Mouse (Mus musculus): ENCODE data around the gene Sntb2.

Sntb2 gene

DNA sequence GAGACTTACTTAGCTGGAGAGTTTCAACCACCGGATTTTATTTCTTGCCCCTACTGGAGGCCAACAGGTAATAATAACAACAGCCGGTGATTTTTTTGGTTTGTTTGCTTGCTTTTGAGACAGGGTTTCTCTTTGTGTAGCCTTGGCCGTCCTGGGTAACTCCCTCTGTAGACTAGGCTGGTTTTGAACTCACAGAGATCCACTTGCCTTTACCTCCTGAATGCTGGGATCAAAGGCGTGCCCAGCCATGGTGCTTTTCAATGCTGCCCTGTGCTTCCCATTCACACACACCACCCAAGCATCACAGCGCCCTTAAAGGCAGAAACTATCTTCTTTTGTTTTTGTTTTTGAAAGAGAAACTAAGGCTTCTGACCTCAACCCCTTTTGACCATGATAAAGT is 5.6 kb upstream of the Sntb2 start:
- DNase-seq (ENCODE audit: low read depth, low spot score) = peak; percentile 34

DNA sequence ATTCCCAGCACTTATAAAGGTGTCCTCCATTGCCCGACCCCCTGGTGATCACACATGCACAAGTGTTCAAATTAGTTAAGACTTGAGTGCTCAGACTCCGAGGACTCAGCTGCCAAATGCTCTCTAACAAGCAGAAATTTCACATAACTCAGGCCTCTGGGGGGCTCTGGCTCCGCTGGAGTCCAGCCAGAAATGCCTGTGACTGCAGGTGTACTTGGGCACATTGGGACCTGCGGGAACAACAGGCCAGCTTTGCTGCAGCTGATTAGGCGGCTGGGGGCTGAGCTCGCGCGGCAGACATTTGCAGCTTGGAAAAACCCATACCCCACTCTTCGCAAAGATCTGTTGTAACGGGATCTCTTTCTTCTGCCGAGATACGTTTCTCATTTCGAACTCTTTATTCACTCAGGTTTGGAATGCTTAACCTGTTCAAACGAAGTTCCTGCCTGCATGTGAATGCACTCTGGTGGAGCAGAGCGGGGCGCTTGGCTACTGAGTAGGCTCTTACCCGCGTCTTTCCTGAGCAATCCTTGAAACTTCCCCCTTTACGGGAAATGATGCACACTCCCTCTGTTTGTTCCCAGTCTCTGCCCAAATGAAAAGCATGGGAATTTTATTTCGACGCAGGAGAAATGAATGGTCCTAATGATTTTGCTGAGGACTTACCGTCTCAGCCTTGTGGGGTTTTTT is 3.0 kb upstream of the Sntb2 start:
- DNase-seq (ENCODE audit: low read depth, low spot score) = peak; percentile 77

DNA sequence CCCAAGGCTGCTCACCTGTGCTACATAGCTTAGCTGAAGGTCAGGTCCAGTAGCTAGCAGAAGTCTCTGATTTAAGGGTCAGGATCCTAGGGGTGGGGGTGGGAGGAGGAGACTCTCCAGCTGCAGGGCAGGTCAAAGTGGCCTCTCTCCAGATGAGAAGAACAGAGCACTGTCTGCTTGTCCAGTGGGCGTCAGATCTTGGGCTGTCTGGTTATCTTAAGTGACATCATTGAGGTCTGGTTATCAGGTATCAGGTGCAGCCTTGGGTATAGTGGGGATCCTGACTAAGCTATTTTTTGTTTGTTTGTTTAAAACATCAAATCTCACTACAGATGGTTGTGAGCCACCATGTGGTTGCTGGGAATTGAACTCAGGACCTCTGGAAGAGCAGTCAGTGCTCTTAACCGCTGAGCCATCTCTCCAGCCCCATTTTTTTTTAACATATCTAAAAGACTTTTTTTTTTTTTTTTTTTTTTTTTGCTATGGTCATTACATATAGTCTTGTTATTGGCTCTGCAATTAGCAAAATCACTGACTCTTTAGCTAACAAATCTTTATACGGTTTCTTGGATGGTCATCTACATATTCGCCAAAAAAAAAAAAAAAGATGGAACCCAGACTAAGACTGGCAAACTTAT is 1.9 kb upstream of the Sntb2 start:
- no peak for DNase-seq (ENCODE audit: low read depth, low spot score)

DNA sequence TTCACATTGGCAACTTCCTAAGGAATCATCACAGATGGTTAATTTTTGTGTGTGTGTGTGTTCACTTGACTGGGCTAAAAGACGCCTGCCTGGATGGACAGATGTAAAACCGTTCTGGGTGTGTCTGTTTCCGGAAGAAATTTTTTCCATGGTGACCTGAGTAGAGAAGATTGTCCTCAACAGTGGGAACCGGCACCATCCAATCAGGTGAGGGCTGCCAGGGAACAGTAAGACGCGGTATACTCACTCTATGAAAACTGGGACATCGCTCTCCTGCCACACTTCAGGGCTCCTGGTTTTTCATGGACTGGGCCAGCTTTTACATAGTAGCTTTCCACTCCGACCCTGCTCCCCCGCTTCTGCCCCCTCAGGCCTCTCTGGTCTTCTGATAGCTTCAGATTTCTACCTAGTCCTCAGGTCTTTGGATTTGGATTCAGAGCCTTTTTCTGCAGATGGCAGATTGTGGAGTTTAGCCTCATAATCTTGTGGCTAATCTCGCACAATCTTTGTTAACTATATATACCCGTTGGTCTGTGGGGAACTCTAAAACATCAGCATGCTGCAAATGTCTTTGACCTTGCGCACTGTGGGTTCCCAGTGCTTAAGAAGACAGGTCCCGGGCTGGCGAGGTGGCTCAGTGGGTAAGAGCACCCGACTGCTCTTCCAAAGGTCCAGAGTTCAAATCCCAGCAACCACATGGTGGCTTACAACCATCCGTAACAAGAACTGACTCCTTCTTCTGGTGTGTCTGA is 1.1 kb upstream of the Sntb2 start:
- DNase-seq (ENCODE audit: low read depth, low spot score) = peak; percentile 69

DNA sequence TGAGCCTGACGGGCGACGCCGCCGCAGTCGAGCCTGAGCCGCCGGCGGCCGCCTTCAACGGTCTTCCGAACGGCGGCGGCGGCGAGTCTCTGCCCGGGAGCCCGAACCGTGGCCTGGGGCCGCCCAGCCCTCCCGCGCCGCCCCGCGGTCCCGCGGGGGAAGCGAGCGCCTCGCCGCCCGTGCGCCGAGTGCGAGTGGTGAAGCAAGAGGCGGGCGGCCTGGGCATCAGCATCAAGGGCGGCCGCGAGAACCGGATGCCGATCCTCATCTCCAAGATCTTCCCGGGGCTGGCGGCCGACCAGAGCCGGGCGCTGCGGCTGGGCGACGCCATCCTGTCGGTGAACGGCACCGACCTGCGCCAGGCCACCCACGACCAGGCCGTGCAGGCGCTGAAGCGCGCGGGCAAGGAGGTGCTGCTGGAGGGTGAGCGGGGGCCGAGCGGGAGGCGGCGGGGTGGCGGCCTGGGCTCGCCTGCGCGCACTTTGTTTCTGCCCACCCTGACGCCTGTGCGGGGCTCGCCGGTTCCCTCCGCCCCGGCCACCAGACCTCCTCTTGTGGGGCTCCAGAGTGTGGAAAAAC is 438 bp downstream of the Sntb2 start:
- DNase-seq (ENCODE audit: low read depth, low spot score) = no peak

DNA sequence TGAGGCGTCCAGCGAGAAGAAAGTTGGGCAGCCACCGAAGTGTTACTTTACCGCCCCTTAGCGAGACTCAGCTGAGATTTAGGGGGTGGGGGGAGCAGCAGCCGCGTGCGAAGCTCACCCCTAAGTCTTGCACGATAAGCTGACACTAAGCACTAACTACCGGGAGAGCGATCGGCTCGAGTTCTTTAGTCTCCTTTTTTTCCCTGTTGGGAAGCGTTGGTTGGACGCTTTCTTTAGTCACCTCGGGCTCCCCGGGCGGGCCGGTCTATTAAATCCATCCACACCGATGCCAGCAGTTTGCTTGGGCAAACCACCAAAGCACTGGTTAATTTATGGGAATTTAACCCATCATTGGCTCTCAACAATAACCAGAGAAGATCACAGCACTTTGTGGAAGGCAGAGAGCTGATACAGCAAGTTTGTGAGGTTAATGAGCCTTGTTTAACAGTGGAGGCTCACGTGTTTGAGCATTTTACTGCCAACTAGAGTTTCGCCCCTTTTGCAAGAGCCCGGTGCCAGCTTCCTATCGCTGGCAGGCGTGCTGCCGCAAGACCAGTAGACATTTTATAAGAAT is 1.0 kb downstream of the Sntb2 start:
- DNase-seq (ENCODE audit: low read depth, low spot score) = peak; percentile 48

DNA sequence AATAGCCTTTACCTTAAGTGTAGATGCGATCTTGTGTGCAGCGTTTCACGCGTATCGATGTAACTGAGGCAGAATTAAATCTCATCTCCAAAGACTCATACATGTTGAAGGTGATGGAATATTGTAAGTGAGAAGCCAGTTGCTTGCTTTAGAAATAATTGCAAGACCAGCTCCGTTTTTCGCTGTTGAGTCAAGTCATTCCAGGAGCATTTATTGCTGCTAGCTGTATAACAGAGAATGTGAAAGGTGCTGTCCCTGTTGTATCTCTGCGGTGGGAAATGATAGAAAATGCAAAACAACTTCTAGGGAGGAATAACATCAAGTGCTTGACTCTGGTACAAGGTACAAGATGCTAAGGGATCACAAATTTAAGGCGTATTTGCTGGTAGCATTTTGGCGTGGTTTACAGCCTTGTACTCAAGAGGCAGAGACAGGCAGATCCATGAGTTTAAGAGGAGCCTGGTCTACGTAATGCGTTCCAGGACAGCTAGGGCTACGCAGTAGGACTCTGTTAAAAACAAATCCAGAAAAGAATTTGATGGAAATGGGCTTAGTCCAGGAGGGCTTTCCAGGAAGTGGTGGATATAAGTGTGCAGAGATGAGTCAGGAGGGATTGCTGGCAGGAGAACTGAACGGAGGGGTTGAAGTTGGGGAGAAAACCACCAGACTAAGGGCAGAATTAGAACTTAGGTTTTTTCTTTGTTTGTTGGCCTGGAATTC is 1.7 kb downstream of the Sntb2 start:
- no peak for DNase-seq (ENCODE audit: low read depth, low spot score)

DNA sequence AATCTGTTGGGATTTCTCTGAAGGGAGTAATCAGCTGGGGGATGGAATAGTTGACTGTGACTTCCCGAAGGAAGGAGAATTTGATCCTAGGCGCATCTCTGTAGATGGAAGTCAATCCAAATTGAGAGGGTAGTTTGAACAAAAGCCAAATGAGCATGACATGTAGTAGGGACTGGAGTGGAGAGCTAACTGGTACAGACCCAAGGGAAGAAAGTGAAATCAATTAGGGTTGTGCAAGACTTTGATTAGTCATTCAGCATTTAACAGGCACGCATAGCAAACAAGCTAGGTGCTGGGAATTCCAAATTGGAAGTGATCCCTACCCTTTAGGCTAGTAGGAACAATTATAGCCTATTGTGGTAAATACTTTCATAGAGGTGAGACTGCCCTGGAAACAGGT is 6.3 kb downstream of the Sntb2 start:
- DNase-seq (ENCODE audit: low read depth, low spot score) = no peak

DNA sequence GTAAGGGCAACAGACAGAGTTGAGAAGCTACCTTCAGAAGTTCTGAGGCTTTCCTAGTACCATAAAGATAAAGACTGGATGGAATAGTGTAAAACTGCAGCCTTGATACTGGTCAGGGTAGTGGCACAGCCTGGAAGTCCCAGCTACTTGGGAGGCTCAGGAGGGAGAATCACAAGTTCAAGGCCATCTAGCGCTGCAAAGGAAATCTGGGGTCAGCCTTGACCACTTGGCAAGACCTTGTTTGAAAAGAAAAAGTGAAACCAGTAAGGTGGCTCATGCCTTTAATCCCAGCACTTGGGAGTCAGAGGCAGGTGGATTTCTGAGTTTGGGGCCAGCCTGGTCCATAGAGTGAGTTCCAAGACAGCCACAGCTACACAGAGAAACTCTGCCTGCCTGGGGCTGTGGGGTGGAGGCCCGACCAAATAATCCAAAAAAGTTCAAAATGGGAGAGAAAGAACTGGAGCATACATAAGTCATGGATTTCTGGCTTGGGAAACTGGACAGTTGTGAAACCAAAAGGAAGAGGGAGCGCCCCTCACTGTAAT is 8.4 kb downstream of the Sntb2 start:
- DNase-seq (ENCODE audit: low read depth, low spot score) = no peak

DNA sequence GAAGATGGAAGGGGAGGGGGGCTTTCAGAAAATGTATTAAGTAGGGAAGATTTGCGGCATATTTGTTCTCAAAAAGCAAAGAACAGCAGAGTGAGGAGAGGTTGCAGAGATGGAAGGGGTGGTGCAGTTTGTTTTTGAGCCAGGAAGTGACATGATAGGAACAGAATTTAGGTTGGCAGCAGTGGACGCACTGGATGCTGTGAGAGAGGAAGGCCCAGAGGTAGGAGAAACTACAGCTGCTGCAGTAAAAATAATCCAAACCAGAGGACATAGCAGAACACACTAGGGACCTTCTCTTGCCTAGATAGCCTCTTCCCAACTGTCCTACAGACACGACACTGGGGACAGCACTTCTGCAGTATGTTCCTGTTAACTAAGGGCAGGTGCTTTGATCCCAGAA is 9.2 kb downstream of the Sntb2 start:
- DNase-seq (ENCODE audit: low read depth, low spot score) = no peak

DNA sequence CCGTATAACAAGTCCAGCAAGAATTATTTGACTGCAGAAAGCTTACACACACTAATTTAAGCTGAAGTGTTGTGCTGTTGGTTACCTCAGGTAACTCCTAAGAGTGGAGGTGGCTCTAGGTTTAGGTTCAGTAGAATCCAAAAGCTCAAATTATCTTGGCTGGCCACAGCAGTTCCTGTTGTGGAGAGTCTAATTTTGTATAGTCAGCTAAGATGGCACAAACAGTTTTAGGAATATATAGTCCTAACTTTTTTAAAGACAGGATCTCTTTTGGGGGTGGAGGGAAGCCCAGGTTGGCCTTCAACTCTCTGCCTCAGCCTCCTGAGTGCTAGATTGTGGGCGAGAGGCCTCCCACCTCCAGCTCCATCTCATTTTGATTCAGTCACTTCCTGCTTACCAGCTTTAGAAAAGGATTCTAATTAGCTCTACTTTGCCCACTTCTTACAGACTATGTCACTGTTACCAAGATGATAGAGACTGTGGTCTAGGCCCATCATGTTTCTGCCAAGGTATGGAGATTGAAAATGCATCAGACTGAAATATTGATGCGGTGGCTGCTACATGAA is 13.2 kb downstream of the Sntb2 start:
- DNase-seq (ENCODE audit: low read depth, low spot score) = no peak

DNA sequence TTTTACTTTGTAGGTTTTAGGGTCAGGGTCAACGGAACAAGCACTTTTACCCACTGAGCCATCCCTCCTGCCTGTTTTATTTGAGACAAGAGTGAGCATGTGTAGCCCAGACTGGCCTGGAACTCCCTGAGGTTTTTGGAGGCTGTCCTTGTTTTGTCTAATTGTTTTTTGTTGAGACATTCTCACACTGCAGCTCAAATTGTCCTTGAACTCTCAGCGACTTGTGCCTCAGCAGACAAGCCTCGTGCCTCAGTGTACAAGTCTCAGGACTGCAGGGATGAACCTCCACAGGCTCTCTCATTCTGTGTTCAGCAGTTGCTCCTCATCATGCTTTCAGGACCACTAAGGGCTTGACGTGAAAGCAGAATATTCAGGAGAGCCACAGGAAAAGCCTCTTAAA is 16.2 kb downstream of the Sntb2 start:
- DNase-seq (ENCODE audit: low read depth, low spot score) = peak; percentile 47

DNA sequence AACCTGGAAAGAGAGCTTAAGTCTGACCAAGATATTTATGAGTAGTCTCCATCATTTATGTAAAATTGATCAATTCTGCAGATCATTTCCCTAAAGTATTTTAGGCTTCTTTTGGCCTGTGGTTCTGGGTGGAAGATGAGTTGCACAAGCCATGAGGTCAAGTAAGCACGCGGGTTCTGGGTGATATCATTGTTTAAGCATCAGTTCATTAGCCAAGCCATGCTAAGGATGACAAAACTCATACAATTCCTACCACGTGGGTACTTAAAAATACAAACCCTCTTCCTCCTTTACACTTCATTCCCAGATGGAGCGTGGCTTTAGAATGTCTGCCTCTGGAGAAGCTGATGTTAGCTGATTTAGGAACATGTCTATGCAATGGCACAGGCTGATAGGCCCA is 18.0 kb downstream of the Sntb2 start:
- no peak for DNase-seq (ENCODE audit: low read depth, low spot score)

DNA sequence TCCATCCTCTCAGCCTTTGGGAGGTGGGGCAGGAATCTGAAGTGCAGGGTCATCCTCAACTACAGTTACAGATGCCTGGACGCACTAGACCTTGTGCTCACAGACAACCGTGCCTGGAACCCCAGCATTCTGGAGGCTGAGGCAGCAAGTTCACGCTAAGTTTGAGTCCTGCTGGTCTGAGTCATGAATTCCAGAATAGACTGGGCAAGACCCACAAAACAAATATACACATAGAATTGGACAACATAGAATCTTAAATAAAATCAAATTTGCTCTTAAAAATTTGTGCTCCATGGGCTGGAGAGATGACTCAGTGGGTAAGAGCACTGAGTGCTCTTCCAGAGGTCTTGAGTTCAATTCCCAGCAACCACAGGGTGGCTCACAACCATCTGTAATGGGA is 21.5 kb downstream of the Sntb2 start:
- DNase-seq (ENCODE audit: low read depth, low spot score) = no peak

DNA sequence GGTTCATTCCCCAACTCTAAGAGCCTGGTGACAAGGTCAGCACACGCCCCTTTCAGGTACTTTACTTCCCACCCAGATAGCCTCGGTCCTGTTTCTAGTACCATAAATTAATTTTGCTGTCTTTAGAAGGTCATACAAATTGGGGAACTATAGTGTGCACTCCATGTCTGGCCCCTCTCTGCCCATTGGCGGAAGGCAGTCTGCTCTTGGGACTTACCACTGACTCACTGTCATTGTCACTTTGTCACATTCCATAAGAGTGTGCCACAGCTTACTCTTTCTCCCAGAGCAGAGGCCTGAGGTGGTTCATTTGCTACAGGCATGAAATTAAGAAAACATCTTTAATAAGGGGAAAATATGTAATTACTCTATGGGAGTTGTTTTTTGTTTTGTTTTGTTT is 22.7 kb downstream of the Sntb2 start:
- no peak for DNase-seq (ENCODE audit: low read depth, low spot score)

DNA sequence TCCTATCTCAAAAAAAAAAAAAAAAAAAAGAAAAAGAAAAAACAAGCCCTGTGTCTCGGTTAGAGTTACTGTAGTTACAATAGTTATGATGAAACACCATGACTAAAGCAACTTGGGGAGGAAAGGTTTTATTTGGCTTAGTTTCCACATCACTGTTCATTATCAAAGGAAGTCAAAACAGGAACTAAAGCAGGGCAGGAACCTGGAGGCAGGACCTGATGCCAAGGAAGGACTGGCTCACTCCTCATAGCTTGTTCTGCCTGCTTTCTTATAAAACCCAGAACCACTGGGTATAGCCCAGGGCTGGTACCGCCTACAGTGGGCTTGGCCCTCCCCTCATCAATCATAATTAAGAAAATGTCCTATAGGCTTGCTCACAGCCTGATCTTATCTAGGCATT is 24.1 kb downstream of the Sntb2 start:
- DNase-seq (ENCODE audit: low read depth, low spot score) = no peak

DNA sequence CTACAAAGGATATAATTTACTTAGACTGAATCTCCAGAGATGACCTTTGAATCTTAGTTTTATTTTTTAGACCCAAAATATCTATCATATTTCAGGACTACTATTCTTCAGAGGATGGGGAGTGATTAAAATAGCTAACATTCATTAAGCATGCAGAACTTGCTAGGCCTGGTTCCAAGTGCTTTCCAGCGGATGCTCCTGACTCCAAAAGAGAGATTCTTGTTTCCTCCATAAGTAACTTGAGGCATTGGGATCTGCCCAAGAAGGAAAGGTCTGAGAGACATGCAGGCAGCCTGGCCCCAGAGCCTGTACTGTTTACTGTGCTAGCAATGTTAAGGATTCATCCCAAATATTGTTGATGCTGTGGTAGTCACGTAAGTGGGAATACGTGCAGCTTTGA is 26.8 kb downstream of the Sntb2 start:
- DNase-seq (ENCODE audit: low read depth, low spot score) = no peak

DNA sequence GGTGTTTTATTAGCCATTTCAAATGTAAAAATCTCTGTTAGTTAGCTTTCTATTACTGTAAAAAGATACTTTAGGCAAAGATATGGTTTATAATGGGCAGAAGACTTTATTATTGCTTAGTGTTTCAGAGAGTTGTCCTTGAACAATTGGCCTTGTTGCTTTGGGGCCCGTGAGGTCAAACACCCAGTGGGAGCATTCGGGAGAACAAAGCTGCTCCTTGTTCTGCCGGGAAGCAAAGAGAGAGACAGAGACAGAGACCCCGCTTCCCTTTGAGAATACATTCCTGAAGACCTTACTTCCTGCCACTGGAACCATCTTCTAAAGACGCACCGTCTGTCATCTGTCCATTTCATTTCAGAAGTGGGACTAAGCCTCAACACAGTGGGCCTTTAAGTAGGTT is 27.8 kb downstream of the Sntb2 start:
- peak; percentile 84 for DNase-seq (ENCODE audit: low read depth, low spot score)

DNA sequence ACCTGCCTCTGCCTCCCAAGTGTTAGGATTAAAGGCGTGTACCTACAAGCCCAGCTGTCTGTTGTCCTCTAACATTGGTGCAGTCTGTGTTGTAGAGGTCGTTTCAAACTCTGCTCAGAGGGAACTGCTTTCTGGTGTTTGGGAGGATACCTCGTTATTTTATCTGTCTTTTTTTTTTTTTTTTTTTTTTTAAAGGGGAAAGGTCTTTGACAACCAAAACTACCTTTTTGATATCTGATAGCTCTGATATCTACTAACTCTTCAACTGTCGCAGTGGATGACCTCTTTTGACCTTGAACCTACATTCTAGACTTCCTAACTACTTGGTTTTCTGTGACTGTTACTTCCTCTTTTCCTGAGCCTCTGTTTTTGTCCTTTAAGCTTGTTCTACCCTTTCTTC is 29.0 kb downstream of the Sntb2 start:
- DNase-seq (ENCODE audit: low read depth, low spot score) = peak; percentile 75

DNA sequence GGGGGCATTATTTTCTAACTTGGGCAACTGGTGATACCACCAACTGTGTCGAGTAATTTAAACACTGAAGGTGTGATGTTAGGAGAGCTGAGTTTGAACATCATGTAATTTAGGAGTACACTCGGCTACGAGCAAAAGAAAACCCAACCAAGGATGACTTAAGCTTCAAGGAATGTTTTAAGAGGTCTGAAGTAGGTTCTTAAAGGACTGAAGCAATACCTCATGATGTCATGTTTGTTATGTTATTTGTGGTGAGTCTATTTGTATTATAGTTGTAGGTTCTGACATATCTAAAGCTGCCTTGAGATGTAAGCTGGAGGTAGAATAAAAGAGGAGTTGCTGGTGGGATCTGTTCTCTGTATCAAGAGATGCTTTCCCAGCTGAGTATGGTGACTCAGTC is 34.4 kb downstream of the Sntb2 start:
- no peak for DNase-seq (ENCODE audit: low read depth, low spot score)

DNA sequence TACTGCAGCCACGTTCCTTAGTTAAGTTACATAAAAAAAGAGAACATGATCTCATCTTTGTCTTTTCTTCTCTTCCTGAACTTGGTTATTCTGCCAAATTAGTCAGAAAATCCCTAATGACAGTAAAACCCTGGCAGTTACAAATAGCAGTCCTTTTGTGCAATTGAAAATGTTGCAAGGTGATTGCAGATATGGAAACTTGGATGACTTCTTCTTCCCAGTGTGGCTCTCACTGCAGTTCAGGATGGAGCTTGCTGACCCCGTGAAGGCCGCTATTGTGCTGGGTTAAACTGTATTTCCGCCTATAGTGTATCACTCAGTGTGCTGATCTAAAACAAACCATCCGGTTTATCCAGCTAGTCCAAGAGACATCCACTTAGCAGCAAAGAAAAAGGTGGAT is 36.4 kb downstream of the Sntb2 start:
- no peak for DNase-seq (ENCODE audit: low read depth, low spot score)

Measured in ES-CJ7 (cell line).